Mouse (Mus musculus) liver, embryonic 14.5 days (tissue): ENCODE results near the gene Polr1e. TPM values are rescaled to one million over a fixed set of nuclear protein-coding genes. Genes with fewer than 3 reads are reported as not detected.

Source experiments
- ATAC-seq: fragments of 200-750 bp; cut with Nextera tagmentation; 2 replicates; pipeline ENCODE4 v1.8.0; 2017; ENCODE audit warnings: moderate number of reproducible peaks, mild to moderate bottlenecking, moderate library complexity; ENCODE audit not compliant: insufficient read depth
- DNase-seq, 3 experiments: peaks; one replicate each; pipeline ENCODE4 v3.0.0-alpha.2; 2012 to 2013; ENCODE audit warnings: low read depth in 3 of 3, low spot score in 3 of 3
- H3K27ac ChIP-seq: fragments of 300-500 bp; sonication (generic); 2 replicates; pipeline ENCODE4 v1.5.1; 2014; ENCODE audit warnings: moderate library complexity, mild to moderate bottlenecking, control low read depth, inconsistent platforms
- H3K27me3 ChIP-seq: fragments of 300-500 bp; sonication (generic); 2 replicates; pipeline ENCODE4 v1.6.1; 2014; ENCODE audit warnings: mild to moderate bottlenecking, low read length, moderate library complexity; ENCODE audit not compliant: control insufficient read depth, insufficient read depth
- H3K36me3 ChIP-seq: fragments of 300-500 bp; sonication (generic); replicated peaks from 2 replicates; pipeline ENCODE4 v1.6.1; 2014; ENCODE audit warnings: low read depth; ENCODE audit not compliant: control insufficient read depth, insufficient read depth
- H3K4me1 ChIP-seq, 2 experiments: fragments of 200-500 bp in 1 of 2; fragments of 300-500 bp in 1 of 2; sonication (generic) in 1 of 2; replicated peaks; 2 replicates each; pipeline ENCODE4 v1.6.1; 2012 to 2014; ENCODE audit warnings: antibody characterized with exemption in 1 of 2, inconsistent platforms in 1 of 2, low read length in 1 of 2; ENCODE audit not compliant: control insufficient read depth in 2 of 2, insufficient read depth in 2 of 2
- H3K4me2 ChIP-seq: fragments of 300-500 bp; sonication (generic); 2 replicates; pipeline ENCODE4 v1.6.1; 2014; ENCODE audit warnings: low read depth, mild to moderate bottlenecking, control low read depth, moderate library complexity
- H3K4me3 ChIP-seq, 2 experiments: fragments of 200-500 bp in 1 of 2; fragments of 300-500 bp in 1 of 2; sonication (generic) in 1 of 2; 2 replicates each; pipeline ENCODE4 v1.5.1; 2012 to 2014; ENCODE audit warnings: low read depth in 2 of 2, low read length in 2 of 2, mild to moderate bottlenecking in 2 of 2, control low read depth in 1 of 2, inconsistent platforms in 1 of 2, moderate library complexity in 1 of 2; ENCODE audit not compliant: insufficient read depth in 1 of 2
- H3K9ac ChIP-seq: fragments of 300-500 bp; sonication (generic); replicated peaks from 2 replicates; pipeline ENCODE4 v1.6.1; 2014; ENCODE audit warnings: mild to moderate bottlenecking, control low read depth, moderate library complexity
- H3K9me3 ChIP-seq: fragments of 300-500 bp; sonication (generic); 2 replicates; pipeline ENCODE4 v1.6.1; 2016; ENCODE audit warnings: low read length, mixed read lengths; ENCODE audit not compliant: control insufficient read depth
- CTCF ChIP-seq: IDR thresholded peaks from 2 replicates; pipeline ENCODE4 v1.5.1; 2016; ENCODE audit warnings: antibody characterized with exemption, low read depth, control low read depth
- EP300 ChIP-seq: IDR thresholded peaks from 2 replicates; pipeline ENCODE4 v1.6.1; 2016; ENCODE audit warnings: antibody characterized with exemption, low read depth
- WGBS: fragments of 180-500 bp; shearing (Covaris S2); extraction: QIAGEN DNeasy Blood & Tissue Kit; methylation state at CpG from one replicate; pipeline ENCODE4 v1.1.7; 2014; ENCODE audit not compliant: insufficient replicate concordance; 5-methylcytosine and 5-hydroxymethylcytosine counted together
- polyA plus RNA-seq, 2 experiments: library from polyadenylated mRNA; depleted of rRNA in 1 of 2; stranded (reverse) in 1 of 2; unstranded in 1 of 2; fragments of >200 nt; fragmentation: Nextera tagmentation in 1 of 2; extraction: Ambion mirVana in 1 of 2; gene quantifications; 2 replicates each; pipeline versions ENCODE4 v1.2.1 to v1.2.3; 2012 to 2014

Gene Polr1e
- polyA plus RNA-seq (2012; rRNA removed) (4.2 and 7.8 TPM in 2 replicates), polyA plus RNA-seq (2014; fragmentation: Nextera tagmentation; extraction: Ambion mirVana) (15.5 and 18.9 TPM in 2 replicates)

DNA sequence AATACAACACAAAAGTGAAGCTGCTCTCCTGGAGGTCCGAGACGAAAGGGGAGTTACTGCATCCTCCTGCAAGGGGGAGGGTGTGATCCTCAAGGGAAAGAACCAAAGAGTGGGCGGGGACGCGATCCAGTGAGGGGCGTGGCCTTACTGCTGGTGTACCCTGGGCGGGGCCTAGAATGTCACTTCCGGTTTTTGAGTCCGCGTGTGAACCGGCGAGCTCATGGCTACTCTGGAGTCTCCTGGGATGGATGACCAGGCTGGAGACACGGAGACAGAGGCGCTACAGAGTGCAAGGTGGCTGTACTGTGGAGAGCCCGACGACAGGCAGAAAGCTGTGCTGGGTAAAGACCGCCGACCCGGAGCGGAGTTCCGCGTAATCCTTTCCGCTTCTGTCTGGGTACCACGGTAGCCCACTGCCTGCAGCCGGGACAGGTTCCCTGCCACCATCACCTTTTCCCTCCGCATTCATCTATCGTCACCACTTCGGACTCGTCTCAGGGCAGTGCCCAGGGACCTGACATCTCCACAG lies at the start of gene Polr1e:
Polr1e (plus strand) TSS at position 132 of the 529 bp plus-strand sequence.
- DNase-seq: peak; percentile 88 to 95 (median 92)
- ATAC-seq: peak; percentile 89
- WGBS: 0% methylated on average over 29 of the region's 29 CpGs
- TF ChIP-seq EP300: no peak
- TF ChIP-seq CTCF: no peak
- Histone ChIP-seq H3K36me3 (no peaks in the 10 kb centered on the region), H3K4me2 (peak within 1 kb of the TSS; percentile 87), H3K4me1 (peaks cover 8 to 19% of the 10 kb centered on the region in 2 experiments; a peak in 3 of 4 replicates), H3K27me3 (no peaks in the 10 kb centered on the region), H3K4me3 (peak within 1 kb of the TSS; percentile 89 to 99), H3K9ac (peak within 1 kb of the TSS; percentile 72), H3K27ac (no peak within 1 kb of the TSS), H3K9me3 (no peaks in the 10 kb centered on the region)

DNA sequence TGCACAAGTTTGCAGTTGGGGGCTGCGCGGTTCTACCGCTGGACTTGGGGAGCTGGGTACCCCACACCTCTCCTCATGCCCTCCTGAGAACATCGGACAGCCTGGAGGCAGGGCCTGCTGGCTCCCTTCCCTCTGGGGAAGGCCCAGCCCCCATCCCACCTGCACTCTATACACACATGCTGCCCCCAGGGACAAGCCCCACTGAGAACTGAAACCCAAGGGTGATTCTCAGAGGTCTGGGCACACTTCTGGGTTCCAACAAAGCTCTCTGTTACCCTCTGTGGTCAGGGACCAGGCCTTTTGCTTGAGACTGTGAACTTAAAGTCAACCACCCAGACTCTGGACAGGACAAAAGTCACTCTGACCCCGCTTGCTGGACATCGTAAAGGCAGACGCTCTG lies 48.3 kb upstream of the Polr1e start:
- no peak overlapping the region for H3K4me3 ChIP-seq
- peaks cover 0 to 4% of the 10 kb centered on the region in 2 experiments; a peak in 3 of 4 replicates for H3K4me1 ChIP-seq
- ATAC-seq: no peak
- H3K9ac ChIP-seq: no peak overlapping the region
- no peak for TF ChIP-seq EP300
- TF ChIP-seq CTCF: no peak
- H3K4me2 ChIP-seq: no peak overlapping the region
- DNase-seq: no peak
- H3K27me3 ChIP-seq: no peaks in the 10 kb centered on the region
- no peak overlapping the region for H3K27ac ChIP-seq
- no peaks in the 10 kb centered on the region for H3K36me3 ChIP-seq
- WGBS: 79% methylated on average over 7 of the region's 7 CpGs
- H3K9me3 ChIP-seq: no peaks in the 10 kb centered on the region

DNA sequence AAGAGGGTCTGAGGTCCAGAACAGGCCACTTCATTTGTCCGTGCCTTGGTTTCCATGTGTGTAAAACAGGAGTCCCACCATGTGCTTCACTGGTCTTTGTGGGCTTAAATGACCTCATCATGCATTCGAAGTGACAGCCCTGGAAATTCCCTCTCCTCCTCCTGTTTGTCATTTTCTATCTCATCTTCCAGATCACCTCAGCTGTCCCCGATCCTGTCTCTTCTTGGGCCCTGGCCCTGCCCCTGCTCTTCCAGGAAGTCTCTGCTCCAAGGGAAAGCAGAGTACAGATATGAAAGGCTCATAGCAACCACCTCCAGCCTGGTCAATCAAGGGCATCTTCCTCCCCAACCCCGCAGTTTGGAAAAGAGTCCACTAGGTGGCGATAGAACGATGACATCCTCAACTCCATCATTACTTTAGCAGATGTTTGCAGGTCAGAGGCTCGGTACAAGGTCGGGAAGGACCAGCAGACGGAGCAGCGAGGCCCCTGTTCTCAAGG lies 47.7 kb upstream of the Polr1e start:
- no peaks in the 10 kb centered on the region for H3K9me3 ChIP-seq
- no peak overlapping the region for H3K4me2 ChIP-seq
- no peaks in the 10 kb centered on the region for H3K36me3 ChIP-seq
- peaks cover 0 to 4% of the 10 kb centered on the region in 2 experiments; a peak in 3 of 4 replicates for H3K4me1 ChIP-seq
- no peak overlapping the region for H3K9ac ChIP-seq
- 14% methylated on average over 10 of the region's 10 CpGs for WGBS
- ATAC-seq (no peak), DNase-seq (peak in 1 of 3 experiments; percentile 52)
- TF ChIP-seq EP300 (no peak), CTCF (peak; percentile 93)
- no peaks in the 10 kb centered on the region for H3K27me3 ChIP-seq
- no peak overlapping the region for H3K27ac ChIP-seq
- no peak overlapping the region for H3K4me3 ChIP-seq

DNA sequence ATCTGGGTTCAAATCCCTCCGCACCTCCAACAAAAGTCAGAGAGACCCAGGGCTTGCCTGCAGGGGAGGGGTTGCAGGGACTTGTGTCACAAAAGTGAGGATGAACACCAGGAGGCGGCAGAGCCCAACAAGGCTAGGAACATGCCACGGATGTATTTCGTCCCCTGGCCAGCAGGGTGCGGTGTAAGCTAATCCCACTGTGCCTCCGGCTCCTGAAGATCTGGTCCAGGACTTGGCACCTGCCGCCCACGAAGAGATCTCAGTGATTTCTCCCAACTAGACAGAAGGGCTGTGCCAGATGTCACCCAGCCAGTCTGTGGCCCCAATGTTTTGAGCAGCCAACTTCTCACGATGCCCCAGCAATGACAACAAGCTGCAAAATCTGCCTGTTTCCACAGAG lies 44.9 kb upstream of the Polr1e start:
- Histone ChIP-seq H3K4me2 (peak overlapping the region; percentile 40), H3K9me3 (no peaks in the 10 kb centered on the region; the same call in 1 of the 2 replicates), H3K27me3 (no peaks in the 10 kb centered on the region), H3K36me3 (no peaks in the 10 kb centered on the region), H3K27ac (no peak overlapping the region), H3K4me3 (no peak overlapping the region), H3K9ac (no peak overlapping the region), H3K4me1 (peaks cover 0 to 4% of the 10 kb centered on the region in 2 experiments; a peak in 3 of 4 replicates)
- ATAC-seq: peak; percentile 73
- TF ChIP-seq EP300: no peak
- TF ChIP-seq CTCF: peak; percentile 99
- DNase-seq: peak; percentile 66 to 73 (median 71)
- WGBS: 9% methylated on average over 9 of the region's 9 CpGs

DNA sequence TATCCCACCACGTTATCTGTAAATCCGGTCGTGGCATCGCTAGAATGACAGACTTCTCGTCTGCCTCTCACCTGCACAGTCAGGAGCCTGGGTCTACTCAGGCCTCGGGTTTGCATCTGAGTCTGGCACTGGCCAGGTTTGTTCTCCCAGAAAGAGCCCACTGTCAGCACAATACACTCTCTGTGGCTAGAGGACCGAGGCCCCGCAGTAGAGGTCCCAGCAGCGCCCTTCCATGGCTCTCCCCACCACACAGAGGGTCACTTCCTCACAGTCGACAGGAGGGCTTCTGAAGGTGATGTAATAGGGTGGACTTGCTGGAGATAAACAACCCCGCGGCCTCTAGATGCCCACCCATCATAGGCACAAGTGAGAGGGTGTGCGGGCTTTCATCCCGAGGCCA lies 44.5 kb upstream of the Polr1e start:
- H3K36me3 ChIP-seq: no peaks in the 10 kb centered on the region
- TF ChIP-seq CTCF (no peak), EP300 (no peak)
- H3K4me1 ChIP-seq: peaks cover 0 to 4% of the 10 kb centered on the region in 2 experiments; a peak in 3 of 4 replicates
- WGBS: 35% methylated on average over 14 of the region's 14 CpGs
- no peak overlapping the region for H3K9ac ChIP-seq
- peak overlapping the region; percentile 40 for H3K4me2 ChIP-seq
- DNase-seq (no peak), ATAC-seq (no peak)
- no peaks in the 10 kb centered on the region; the same call in 1 of the 2 replicates for H3K9me3 ChIP-seq
- no peak overlapping the region for H3K27ac ChIP-seq
- no peaks in the 10 kb centered on the region for H3K27me3 ChIP-seq
- no peak overlapping the region for H3K4me3 ChIP-seq
